Mouse (Mus musculus) heart, embryonic 16.5 days (tissue): Measurements from ENCODE around the gene Irf2. TPM values are rescaled to one million over a fixed set of nuclear protein-coding genes. Genes with fewer than 3 reads are reported as not detected.

Experiments
- ATAC-seq: fragments of 200-750 bp; cut with Nextera tagmentation; replicated peaks from 2 replicates; pipeline ENCODE4 v1.8.0; 2017; ENCODE audit warnings: moderate number of reproducible peaks; ENCODE audit not compliant: insufficient read depth, low FRiP score; ENCODE audit errors: extremely low read depth
- H3K27ac ChIP-seq: fragments of 300-500 bp; sonication (generic); 2 replicates; pipeline ENCODE4 v1.5.1; 2014; ENCODE audit warnings: mild to moderate bottlenecking, low read length, control low read depth, moderate library complexity
- H3K27me3 ChIP-seq: fragments of 300-500 bp; sonication (generic); 2 replicates; pipeline ENCODE4 v1.6.1; 2014; ENCODE audit warnings: low read length, mixed read lengths; ENCODE audit not compliant: control insufficient read depth, insufficient read depth
- H3K36me3 ChIP-seq: fragments of 300-500 bp; sonication (generic); 2 replicates; pipeline ENCODE4 v1.6.1; 2014; ENCODE audit not compliant: control insufficient read depth, insufficient read depth
- H3K4me1 ChIP-seq: fragments of 300-500 bp; sonication (generic); 2 replicates; pipeline ENCODE4 v1.6.1; 2014; ENCODE audit warnings: low read length, mixed read lengths; ENCODE audit not compliant: control insufficient read depth, insufficient read depth
- H3K4me2 ChIP-seq: fragments of 300-500 bp; sonication (generic); 2 replicates; pipeline ENCODE4 v1.6.1; 2014; ENCODE audit warnings: low read depth, mild to moderate bottlenecking, control low read depth, low read length
- H3K4me3 ChIP-seq: fragments of 300-500 bp; sonication (generic); 2 replicates; pipeline ENCODE4 v1.5.1; 2014; ENCODE audit warnings: mild to moderate bottlenecking, control low read depth, low read length
- H3K9ac ChIP-seq: fragments of 300-500 bp; sonication (generic); 2 replicates; pipeline ENCODE4 v1.6.1; 2014; ENCODE audit warnings: low read length, control low read depth
- H3K9me3 ChIP-seq: fragments of 300-500 bp; sonication (generic); replicated peaks from 2 replicates; pipeline ENCODE4 v1.6.1; 2016; ENCODE audit warnings: low read length; ENCODE audit not compliant: control insufficient read depth
- WGBS: fragments of 180-500 bp; shearing (Covaris S2); extraction: QIAGEN DNeasy Blood & Tissue Kit; methylation state at CpG from one replicate; pipeline ENCODE4 v1.1.7; 2014; 5-methylcytosine and 5-hydroxymethylcytosine counted together
- polyA plus RNA-seq: library from polyadenylated mRNA; unstranded; fragments of >200 nt; fragmentation: Nextera tagmentation; extraction: Ambion mirVana; gene quantifications from 2 replicates; pipeline ENCODE4 v1.2.1, GENCODE M21; 2015

The Irf2 gene
- 16.7 and 22.5 TPM in 2 replicates for polyA plus RNA-seq

GRCm38 (mm10) chr8:46739003-46739949, at the start of gene Irf2:
Gene Irf2, plus strand, starts transcription at chr8:46739732.
- peaks cover 6% of the 10 kb centered on the region; the same call in 1 of the 2 replicates for H3K9me3 ChIP-seq
- H3K4me3 ChIP-seq: peak within 1 kb of the TSS; percentile 80
- no peaks in the 10 kb centered on the region for H3K36me3 ChIP-seq
- H3K9ac ChIP-seq: peak within 1 kb of the TSS; percentile 89
- H3K27ac ChIP-seq: peak within 1 kb of the TSS; percentile 96
- WGBS: under 1% methylated on average over 50 of the region's 51 CpGs
- ATAC-seq: peak; percentile 84
- H3K27me3 ChIP-seq: no peaks in the 10 kb centered on the region
- peaks cover 24% of the 10 kb centered on the region for H3K4me1 ChIP-seq
- H3K4me2 ChIP-seq: peak within 1 kb of the TSS; percentile 61

GRCm38 (mm10) chr8:46690111-46690510, 49.4 kb upstream of the Irf2 start:
- ATAC-seq: no peak
- no peaks in the 10 kb centered on the region for H3K9me3 ChIP-seq
- H3K4me2 ChIP-seq: no peak overlapping the region
- H3K36me3 ChIP-seq: no peaks in the 10 kb centered on the region
- no peak overlapping the region for H3K27ac ChIP-seq
- H3K9ac ChIP-seq: no peak overlapping the region
- H3K4me3 ChIP-seq: no peak overlapping the region
- no peaks in the 10 kb centered on the region for H3K4me1 ChIP-seq
- WGBS: 71% methylated on average over 5 of the region's 5 CpGs
- no peaks in the 10 kb centered on the region for H3K27me3 ChIP-seq

GRCm38 (mm10) chr8:46690581-46690980, 49.0 kb upstream of the Irf2 start:
- Histone ChIP-seq H3K4me2 (no peak overlapping the region), H3K9me3 (no peaks in the 10 kb centered on the region), H3K27ac (no peak overlapping the region), H3K9ac (no peak overlapping the region), H3K36me3 (no peaks in the 10 kb centered on the region), H3K27me3 (no peaks in the 10 kb centered on the region), H3K4me3 (no peak overlapping the region), H3K4me1 (no peaks in the 10 kb centered on the region)
- no peak for ATAC-seq
- 80% methylated on average over 5 of the region's 5 CpGs for WGBS

GRCm38 (mm10) chr8:46691360-46691759, 48.2 kb upstream of the Irf2 start:
- H3K27ac ChIP-seq: no peak overlapping the region
- no peak for ATAC-seq
- WGBS: 78% methylated on average over 7 of the region's 7 CpGs

GRCm38 (mm10) chr8:46696256-46697041, 43.1 kb upstream of the Irf2 start:
- H3K4me1 ChIP-seq: no peaks in the 10 kb centered on the region
- no peaks in the 10 kb centered on the region for H3K36me3 ChIP-seq
- no peak overlapping the region for H3K27ac ChIP-seq
- no peaks in the 10 kb centered on the region for H3K27me3 ChIP-seq
- 59% methylated on average over 15 of the region's 15 CpGs for WGBS
- H3K9ac ChIP-seq: no peak overlapping the region
- H3K9me3 ChIP-seq: no peaks in the 10 kb centered on the region
- no peak for ATAC-seq
- no peak overlapping the region for H3K4me2 ChIP-seq
- H3K4me3 ChIP-seq: no peak overlapping the region

More at GRCm38 (mm10) chr8:46691360-46691759, 48.2 kb upstream of the Irf2 start:
- Histone ChIP-seq H3K27me3 (no peaks in the 10 kb centered on the region), H3K4me1 (no peaks in the 10 kb centered on the region), H3K36me3 (no peaks in the 10 kb centered on the region), H3K9ac (no peak overlapping the region), H3K4me3 (no peak overlapping the region), H3K9me3 (no peaks in the 10 kb centered on the region), H3K4me2 (no peak overlapping the region)

GRCm38 (mm10) chr8:46697566-46697965, 42.0 kb upstream of the Irf2 start:
- H3K4me3 ChIP-seq: no peak overlapping the region
- no peak overlapping the region for H3K4me2 ChIP-seq
- ATAC-seq: no peak
- no peaks in the 10 kb centered on the region for H3K27me3 ChIP-seq
- no peaks in the 10 kb centered on the region for H3K4me1 ChIP-seq
- 84% methylated on average over 4 of the region's 4 CpGs for WGBS
- no peak overlapping the region for H3K27ac ChIP-seq
- H3K36me3 ChIP-seq: no peaks in the 10 kb centered on the region
- no peaks in the 10 kb centered on the region for H3K9me3 ChIP-seq
- no peak overlapping the region for H3K9ac ChIP-seq

- no peak for ATAC-seq
These were observed 41.4 kb upstream of the Irf2 start for GRCm38 (mm10) chr8:46698162-46698561.

GRCm38 (mm10) chr8:46705145-46705544, 34.4 kb upstream of the Irf2 start:
- no peak overlapping the region for H3K9ac ChIP-seq
- no peak for ATAC-seq
- 85% methylated on average over 2 of the region's 2 CpGs for WGBS

More at GRCm38 (mm10) chr8:46698162-46698561, 41.4 kb upstream of the Irf2 start:
- Histone ChIP-seq H3K9me3 (no peaks in the 10 kb centered on the region), H3K9ac (no peak overlapping the region), H3K27ac (no peak overlapping the region), H3K4me3 (no peak overlapping the region), H3K27me3 (no peaks in the 10 kb centered on the region), H3K4me2 (no peak overlapping the region), H3K4me1 (no peaks in the 10 kb centered on the region), H3K36me3 (no peaks in the 10 kb centered on the region)
- 87% methylated on average over 5 of the region's 5 CpGs for WGBS

GRCm38 (mm10) chr8:46706730-46707129, 32.8 kb upstream of the Irf2 start:
- ATAC-seq: no peak
- 67% methylated on average over 5 of the region's 5 CpGs for WGBS
- Histone ChIP-seq H3K27me3 (no peaks in the 10 kb centered on the region), H3K4me1 (no peaks in the 10 kb centered on the region), H3K27ac (no peak overlapping the region), H3K36me3 (no peaks in the 10 kb centered on the region), H3K9ac (no peak overlapping the region), H3K4me2 (no peak overlapping the region), H3K4me3 (no peak overlapping the region), H3K9me3 (no peaks in the 10 kb centered on the region)

More at GRCm38 (mm10) chr8:46705145-46705544, 34.4 kb upstream of the Irf2 start:
- Histone ChIP-seq H3K4me1 (no peaks in the 10 kb centered on the region), H3K9me3 (no peaks in the 10 kb centered on the region), H3K4me2 (no peak overlapping the region), H3K27me3 (no peaks in the 10 kb centered on the region), H3K36me3 (no peaks in the 10 kb centered on the region), H3K27ac (no peak overlapping the region), H3K4me3 (no peak overlapping the region)
